Mouse (Mus musculus) lung, adult 2 months (tissue): Measurements from ENCODE around the gene Tulp1.

Source experiments
- CTCF ChIP-seq: fragments of 200-500 bp; IDR thresholded peaks from 2 replicates; pipeline ENCODE4 v1.5.1; 2011; ENCODE audit warnings: mild to moderate bottlenecking, low read length, control low read depth; ENCODE audit not compliant: insufficient read depth
- POLR2A ChIP-seq: fragments of 200-500 bp; IDR thresholded peaks from 2 replicates; pipeline ENCODE4 v1.6.1; 2011; ENCODE audit warnings: low read depth, mild to moderate bottlenecking, control low read depth, low read length, borderline replicate concordance; ENCODE audit errors: extremely low read depth

- TF ChIP-seq CTCF (no peak), POLR2A (no peak)
These were observed 45.7 kb upstream of the Tulp1 start for GRCm38 (mm10) chr17:28410731-28411130.
